Mouse (Mus musculus): Measurements from ENCODE around the gene Pbx1.

- TF ChIP-seq CTCF (IDR thresholded peaks at IDR 0.05; ENCODE audit: low read depth, low read length) (no peak), POLR2A (IDR thresholded peaks at IDR 0.05; ENCODE audit: extremely low read depth, insufficient read depth, low read length) (no peak)
Observed at GRCm38 (mm10) chr1:168363053-168363452, 69.0 kb downstream of the Pbx1 start.
